ENCODE assay signal across 7 mouse cellular contexts in the genomic region with DNA sequence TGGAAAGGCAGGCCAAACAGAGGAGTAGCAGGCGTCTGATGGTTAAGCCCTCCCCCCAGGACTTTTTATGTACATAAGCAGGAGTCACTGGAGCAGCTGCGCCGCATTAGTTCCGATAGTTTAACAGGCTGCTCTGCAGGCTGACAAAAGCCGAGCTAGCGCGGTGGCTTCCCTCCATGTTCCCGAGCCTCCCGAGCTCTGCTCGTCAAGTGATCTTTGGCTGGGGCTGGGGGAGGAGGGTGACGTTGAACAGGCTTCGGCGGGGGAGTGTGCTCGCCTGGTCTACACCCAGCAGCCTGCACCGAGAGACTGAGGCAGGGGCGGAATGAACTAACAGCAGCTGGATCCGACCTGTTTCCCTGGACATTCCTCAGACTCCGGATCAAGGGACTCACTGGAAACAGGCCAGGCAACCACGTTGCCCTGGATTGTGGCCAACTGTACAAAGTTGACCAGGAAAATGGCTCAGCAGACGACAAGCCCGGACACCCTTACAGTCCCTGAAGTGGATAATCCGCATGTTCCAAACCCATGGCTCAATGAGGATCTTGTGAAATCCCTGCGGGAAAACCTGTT.
DNase-seq lines count a peak whose midpoint lies in the region; ATAC-seq and TF ChIP-seq lines count a peak whose summit lies in the region.

No protein-coding gene starts in this region.

- no peak overlapping the region for H3K27ac ChIP-seq in cortical plate, adult 2 months (ENCODE audit: insufficient read depth, low read length)

- H3K4me1 ChIP-seq in cortical plate, adult 2 months (ENCODE audit: control insufficient read depth, insufficient read depth, low read length), result peaks cover 1% of the 10 kb centered on the region; the same call in 1 of the 2 replicates

- DNase-seq in adrenal gland, postnatal 10 days, result peak; percentile 77
- DNase-seq in gastrocnemius, postnatal 25 days, result peak; percentile 23
- peak; percentile 62 for DNase-seq in hindlimb bud, embryonic 11.5 days (ENCODE audit: extremely low spot score, low read depth, low spot score)
- peak; percentile 39 to 40 for DNase-seq in left cerebral cortex, postnatal 25 days (ENCODE audit: low spot score in 2 of 2)
- peak; percentile 16 to 39 for DNase-seq in right cerebral cortex, postnatal 36 days (ENCODE audit: low spot score in 2 of 2)

- TF ChIP-seq POLR2A in cortical plate, adult 2 months (IDR thresholded peaks at IDR 0.05; ENCODE audit: extremely low read depth, insufficient read depth, low read length), result peak; percentile 14; the same call in 1 of the 2 replicates

- peak; percentile 40 for ATAC-seq in megakaryocyte progenitor cell, adult 5-6 weeks (replicated peaks; ENCODE audit: poor library complexity)

- no peak for TF ChIP-seq CTCF in cortical plate, adult 2 months (IDR thresholded peaks at IDR 0.05; ENCODE audit: extremely low read depth, insufficient read depth, low read length)

- H3K4me3 ChIP-seq in cortical plate, adult 2 months (ENCODE audit: insufficient read depth, low read length), result peak overlapping the region; percentile 46

- intact Hi-C loops in left cerebral cortex, postnatal 25 days (cut with DNase I), result no loop called here

Comparison
In these comparisons a context has a peak if more than half of its experiments do, and no peak if none do; other contexts are left out.
1. DNase-seq: peak in every context shown above with its lines; median percentile 77 in adrenal gland, postnatal 10 days; 62 in hindlimb bud, embryonic 11.5 days; 40 in left cerebral cortex, postnatal 25 days; 28 in right cerebral cortex, postnatal 36 days; 23 in gastrocnemius, postnatal 25 days.